Mouse (Mus musculus) gastrocnemius, postnatal 10 days (tissue): ENCODE data around the gene Pnkp. TPM values are rescaled to one million over a fixed set of nuclear protein-coding genes. Genes with fewer than 3 reads are reported as not detected.

Source experiments
- DNase-seq: peaks from one replicate; pipeline ENCODE4 v3.0.0; 2021; ENCODE audit warnings: mixed read lengths
- total RNA-seq, 2 experiments: library from RNA; stranded (reverse); gene quantifications; 2 replicates each; pipeline ENCODE4 v1.2.3; 2021

Gene Pnkp
- total RNA-seq, 2 experiments from 2014 or later = 14.4 to 16.5 TPM

DNA sequence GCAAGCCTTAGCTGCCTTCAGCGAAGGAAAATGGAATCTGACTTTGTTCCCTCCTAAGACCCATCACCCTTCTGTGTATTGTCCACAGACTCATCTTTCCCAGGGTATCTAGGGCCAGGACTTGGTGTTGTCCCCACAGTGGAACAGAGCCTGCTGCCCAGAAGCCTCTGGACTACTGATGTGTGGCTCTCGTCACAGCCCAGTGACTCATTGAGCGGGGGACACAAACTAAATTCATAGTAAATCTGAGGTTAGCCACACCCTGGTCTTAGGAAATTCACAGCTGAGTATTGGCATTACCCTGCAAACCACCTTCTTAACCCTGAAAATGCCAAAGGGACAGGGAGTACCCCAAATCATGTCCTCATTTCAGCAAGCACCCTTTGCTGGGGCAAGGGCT, 30.2 kb upstream of the Pnkp start:
- DNase-seq = no peak

DNA sequence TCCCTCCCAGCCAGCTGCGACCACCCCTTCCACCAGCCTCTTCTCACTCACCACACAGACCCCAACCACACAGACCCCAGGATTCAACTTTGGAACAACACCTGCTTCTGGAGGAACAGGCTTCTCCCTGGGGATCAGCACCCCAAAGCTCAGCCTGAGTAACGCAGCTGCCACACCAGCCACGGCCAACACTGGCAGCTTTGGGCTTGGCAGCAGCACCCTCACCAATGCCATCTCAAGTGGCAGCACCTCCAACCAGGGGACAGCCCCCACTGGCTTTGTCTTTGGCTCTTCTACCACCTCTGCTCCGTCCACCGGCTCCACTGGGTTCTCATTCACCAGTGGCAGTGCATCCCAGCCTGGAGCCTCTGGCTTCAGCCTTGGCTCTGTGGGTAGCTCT, 28.2 kb upstream of the Pnkp start:
- no peak for DNase-seq

DNA sequence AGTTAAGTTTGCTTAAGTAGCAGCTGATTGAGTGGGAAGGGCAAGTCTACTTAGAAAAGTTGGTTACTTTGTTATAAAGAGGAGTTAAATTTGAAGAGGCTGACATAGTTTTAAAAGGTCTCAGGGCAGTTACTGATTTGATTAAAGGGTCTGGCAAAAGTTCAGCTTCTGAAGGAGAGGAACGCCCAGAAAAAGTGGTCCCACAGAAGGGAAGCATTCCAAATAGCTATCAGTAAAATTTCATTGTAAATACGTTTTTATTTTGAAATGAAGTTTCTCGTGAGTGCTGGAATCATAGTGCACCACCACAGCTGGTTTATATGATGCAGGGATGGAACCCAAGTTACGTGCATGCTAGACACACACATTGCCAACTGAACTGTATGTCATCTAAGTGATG, 24.2 kb upstream of the Pnkp start:
- DNase-seq = no peak

DNA sequence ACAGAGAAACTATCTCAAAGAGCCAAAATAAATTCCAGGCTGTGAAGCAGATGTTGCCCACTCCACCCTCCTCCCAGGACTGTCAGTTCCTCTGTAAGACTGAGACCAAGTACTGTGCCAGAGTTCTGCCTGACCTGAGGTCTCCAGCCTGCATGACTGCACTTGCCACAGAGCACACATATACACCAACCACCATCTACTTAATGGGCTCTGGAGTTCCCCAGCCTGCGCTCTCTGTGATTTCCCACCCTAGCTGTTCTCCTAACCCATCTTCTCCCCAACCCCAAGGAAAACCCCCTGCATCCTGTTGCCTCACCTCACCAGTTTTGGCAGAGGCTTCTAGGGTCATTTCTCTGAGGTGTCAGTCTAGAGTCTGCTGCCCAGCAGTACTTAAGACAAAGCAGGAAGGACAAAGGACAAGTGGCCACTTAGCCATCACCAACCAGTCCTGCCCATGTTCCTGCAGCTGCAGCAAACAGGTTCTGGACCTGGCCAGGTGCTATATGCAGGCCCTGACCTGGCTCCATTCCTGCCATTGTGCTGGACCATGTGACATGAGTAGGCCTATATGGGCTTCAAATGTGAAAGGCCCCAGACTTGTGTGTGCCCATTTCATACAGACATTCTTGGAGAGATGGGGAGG, 21.4 kb upstream of the Pnkp start:
- DNase-seq = no peak

DNA sequence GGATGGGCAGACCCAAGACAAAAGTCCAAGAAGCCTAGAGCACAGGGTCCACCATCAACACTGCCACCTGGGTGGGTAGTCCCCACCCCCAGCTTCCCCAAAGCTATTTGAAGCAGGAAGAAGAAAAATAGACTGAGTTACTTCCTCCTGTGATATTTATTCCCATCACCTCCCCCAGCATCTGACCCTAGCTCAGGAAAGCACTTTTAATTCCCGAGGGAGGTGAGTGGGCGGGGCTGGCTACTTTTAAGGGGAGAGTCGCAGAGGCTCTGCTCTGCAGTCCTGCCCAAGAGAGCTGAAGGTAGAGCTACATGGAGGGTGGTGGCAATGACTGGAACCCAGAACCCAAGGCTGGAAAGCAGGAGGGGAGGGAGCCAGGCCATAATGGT, 20.9 kb upstream of the Pnkp start:
- DNase-seq = no peak

DNA sequence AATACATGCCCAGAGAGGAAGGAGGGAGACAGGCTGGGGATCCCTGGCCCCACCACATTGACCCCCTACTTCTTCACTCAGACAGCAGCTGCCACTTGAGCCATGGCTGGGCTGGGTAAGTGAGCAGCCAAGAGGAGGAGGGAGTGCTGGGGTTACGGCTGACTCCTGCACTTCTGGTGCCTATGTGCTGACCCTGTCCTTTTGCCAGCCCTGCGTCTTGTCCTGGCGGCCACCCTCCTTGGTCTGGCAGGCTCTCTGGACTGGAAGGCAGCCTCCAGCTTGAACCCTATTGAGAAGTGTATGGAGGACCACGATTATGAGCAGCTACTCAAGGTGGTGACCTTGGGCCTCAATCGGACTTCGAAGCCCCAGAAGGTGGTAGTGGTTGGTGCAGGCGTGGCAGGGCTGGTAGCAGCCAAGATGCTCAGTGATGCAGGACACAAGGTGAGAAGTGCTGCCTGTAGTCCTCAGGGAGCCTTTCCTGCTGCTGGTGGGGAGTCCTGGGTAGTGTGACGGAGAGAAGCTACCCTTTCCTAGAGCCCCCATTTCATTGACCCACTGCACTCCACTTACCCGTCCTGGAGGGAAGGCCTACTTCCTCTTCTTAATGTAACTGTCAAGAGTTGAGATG, 20.4 kb upstream of the Pnkp start:
- DNase-seq = peak; percentile 48

DNA sequence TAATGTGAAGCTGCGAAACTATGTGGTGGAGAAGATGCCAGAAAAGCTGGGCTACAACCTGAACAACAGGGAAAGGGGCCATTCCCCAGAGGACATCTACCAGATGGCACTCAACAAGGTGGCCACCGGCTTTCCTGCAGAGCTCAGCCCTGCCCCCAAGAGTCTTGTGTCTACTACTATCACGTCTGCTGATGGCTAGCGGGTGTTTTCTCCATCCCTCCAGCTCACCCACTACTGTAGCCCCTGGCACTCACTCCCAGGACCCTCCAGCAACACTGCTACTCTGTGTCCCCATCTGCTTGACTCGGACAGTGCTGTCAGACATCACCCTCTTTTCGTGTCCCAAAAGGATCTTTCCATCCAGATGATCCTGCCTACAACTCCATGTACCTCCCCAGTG, 18.9 kb upstream of the Pnkp start:
- no peak for DNase-seq

DNA sequence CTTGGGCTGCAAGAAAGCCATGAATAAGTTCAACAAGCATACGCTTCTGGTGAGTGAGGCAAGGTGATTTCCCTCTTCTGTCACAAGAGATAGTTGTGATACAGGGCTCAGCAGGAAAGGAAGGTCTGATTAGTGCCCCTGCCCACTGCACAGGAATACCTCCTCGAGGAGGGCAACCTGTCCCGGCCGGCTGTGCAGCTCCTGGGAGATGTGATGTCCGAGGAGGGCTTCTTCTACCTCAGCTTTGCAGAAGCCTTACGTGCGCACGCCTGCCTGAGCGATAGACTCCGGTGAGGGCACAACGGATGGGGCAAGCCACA, 17.8 kb upstream of the Pnkp start:
- no peak for DNase-seq

DNA sequence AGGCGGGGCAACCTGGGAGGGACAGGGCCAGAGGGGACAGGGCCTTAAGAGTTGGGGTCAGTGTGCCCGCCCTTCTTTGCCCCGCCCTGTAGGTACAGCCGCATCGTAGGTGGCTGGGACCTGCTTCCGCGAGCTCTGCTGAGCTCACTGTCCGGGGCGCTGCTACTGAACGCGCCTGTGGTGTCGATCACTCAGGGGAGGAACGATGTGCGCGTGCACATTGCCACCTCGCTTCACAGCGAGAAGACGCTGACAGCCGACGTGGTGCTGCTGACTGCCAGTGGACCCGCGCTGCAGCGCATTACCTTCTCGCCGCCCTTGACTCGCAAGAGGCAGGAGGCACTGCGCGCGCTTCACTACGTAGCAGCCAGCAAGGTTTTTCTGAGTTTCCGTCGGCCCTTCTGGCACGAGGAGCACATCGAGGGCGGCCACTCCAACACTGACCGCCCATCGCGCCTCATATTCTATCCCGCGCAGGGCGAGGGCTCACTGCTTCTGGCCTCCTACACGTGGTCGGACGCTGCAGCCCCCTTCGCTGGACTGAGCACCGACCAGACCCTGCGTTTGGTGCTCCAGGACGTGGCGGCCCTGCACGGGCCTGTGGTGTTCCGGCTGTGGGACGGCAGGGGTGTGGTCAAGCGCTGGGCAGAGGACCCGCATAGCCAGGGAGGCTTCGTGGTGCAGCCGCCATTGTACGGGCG, 17.3 kb upstream of the Pnkp start:
- peak; percentile 52 for DNase-seq

DNA sequence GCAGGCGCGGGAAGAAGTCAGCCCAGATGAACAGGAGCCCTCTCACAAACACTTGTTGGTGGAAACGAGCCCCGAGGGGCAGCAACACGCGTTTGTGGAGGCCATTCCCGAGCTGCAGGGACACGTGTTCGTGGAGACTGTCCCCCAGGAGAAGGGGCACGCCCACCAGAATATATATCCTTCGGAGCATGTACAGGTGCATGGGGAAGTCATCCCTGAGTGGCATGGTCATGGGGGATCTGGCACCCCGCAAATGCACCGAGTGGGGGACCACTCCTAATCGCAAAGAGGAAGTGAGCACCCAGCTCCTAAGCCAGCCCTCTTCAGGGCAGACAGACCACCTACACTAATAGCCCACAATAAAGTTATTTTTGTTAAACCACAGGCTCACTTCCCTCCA, 16.5 kb upstream of the Pnkp start:
- DNase-seq = no peak

DNA sequence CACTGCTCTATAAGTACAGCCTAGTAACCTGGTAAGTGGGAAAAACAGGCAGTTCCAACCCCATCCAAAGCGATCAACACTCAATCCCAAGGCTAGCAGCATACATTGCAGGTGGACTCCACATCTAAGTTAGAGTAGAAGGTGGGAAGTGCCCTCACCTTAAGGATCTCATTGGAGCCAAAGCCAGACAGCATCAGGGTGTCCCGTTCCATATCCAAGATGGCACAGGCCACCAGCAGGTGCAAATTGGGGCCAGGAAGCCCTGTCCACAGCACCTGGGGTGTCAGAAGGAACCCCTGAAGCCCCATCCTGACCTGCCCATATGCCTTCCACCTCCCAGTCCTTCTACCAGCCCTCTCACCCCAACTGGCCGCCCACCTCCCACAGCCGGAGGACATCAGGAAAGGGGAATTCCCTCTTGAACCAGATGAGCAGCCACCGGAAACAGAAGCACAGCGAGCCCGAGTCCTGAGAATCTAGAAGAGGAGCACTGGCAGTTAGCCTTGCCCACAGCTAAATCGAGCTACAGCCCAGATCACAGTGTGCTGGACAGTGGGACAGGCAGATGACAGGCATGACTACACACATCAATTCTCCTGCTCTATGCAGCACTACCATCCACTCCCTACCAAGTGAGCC, 15.0 kb upstream of the Pnkp start:
- no peak for DNase-seq

DNA sequence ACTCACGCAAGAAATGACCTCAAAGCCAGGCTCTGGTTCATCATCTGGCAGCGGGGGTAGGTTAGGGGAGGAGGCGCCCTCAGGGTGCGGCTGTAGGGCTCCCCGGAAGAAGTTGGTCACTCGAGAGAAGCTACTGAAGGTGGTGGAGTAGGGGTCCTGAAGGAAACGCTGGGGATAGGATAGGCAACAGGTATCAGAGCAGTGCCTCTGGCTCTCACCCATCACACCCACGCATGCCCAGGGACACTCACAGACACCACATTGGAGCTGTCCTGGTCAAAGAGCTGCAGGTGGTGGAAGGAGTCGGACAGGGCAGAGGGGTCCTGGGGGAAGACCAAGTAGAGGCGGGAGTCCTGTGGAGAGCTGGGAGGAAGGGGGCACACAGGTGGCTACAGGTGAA, 11.9 kb upstream of the Pnkp start:
- DNase-seq = no peak

DNA sequence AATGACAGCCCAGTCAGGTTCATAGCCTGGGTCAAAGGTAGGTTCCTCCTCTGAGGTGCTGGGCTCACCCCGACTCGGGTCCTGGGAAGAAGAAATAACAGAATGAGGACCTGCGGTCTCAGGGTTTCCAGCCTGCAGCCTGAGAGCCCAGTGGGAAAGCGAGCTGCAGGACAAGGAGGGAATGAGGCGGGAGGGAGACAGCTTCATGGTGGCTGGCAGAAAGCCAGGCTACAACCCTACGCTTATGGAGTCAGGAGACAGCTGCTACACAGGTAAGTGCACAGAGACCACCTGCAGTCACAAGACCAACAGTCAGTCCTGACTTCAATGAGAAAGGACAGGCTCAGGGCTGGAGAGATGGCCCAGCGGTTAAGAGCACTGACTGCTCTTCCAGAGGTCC, 10.1 kb upstream of the Pnkp start:
- DNase-seq = no peak

DNA sequence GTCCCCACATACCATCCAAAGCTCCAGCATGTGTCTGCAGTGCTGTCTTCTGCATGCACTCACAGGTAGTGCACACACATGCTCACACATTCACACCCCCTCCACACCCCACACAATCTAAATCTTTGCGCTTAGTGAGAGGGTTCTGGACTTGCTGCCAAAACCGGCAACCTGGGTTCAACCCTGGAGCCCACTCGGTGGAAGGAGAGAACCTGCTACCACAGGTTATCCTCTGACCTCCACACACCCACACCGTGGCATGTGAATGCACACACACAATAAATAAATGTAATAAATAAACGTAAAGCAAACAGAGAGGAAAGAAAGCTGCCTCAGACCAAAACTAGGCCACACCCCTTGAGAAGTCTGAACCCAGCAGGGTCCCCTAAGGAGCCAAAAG, 9.2 kb upstream of the Pnkp start:
- no peak for DNase-seq

DNA sequence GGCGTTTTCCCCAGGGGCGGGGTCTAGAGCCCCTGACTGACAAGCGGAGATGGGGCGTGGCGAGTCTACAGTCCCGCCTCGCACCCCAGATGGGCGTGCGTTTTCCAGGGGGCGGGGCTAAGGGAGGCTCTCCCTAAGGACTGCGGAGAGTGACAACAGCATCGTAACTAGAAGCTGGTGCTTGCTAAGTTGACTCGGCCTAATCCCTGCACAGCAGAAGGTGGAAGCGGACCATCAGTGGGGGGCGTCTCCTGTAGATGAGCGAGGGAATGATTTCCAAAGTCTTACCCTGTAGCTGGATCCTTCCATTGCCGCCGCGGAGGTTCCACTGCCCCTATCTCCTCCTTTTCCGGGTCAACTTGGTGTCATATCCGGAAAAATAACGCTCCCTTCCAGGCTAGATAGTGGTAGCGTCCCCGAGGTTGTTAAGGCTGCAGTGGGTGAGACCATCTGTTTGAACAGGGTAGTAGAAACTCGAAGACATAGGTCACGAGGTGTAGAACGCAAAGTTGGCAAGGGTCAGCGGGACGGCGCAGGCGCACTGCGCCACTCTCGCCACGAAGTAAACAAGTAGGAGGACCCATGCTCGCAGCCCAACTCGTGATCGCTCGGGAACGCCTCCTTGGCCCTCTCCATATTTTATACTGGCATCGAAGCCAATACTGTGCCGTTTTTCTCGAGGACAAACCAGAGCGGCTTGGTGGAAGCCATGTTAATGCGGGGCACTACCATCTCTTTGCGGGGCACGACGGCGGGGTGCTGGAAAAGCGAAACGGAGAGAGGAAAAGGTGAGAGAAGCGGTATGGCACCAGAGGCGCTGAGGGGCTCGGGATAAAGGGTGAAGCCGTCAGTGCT, 8.2 kb upstream of the Pnkp start, which contains the start of the genes Akt1s1 and Tbc1d17:
Gene Akt1s1, plus strand, starts transcription at position 431 of the 855 bp plus-strand sequence.
Gene Tbc1d17, minus strand, starts transcription at position 519 of the 855 bp plus-strand sequence.
- peak; percentile 98 for DNase-seq

DNA sequence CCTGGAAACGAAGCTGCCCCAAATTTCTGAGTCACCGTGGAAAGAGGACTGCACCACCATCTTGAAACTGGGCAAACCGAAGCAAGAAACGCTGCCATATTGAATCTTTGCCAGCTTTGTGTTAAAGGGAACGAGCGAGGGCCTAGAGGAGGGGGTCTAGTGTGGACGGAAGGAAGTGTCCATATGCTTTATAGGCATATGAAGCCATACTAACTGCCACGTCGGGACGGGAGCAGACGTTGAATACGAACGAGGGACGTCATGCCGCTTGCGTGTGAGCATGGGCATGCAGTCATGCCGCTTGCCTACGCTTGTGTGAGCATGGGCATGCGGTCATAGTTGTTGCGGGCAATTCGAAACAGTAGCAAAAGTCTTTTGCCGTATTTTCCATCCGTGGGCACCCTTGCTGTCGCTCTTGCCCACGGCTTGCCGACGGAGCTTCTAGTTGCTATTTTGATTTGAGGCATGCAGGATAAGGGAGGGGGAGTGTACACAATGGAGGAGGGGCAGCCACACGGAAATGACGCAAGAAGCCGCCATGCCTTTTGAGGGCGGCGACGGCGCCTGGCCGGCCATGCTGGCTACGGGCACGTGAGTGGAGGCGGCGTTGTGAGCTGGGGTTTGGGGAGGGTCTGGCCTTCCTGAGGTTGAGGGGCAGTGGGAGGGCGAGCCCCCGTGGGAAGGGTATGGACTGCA, 7.4 kb upstream of the Pnkp start:
- DNase-seq = peak; percentile 86

DNA sequence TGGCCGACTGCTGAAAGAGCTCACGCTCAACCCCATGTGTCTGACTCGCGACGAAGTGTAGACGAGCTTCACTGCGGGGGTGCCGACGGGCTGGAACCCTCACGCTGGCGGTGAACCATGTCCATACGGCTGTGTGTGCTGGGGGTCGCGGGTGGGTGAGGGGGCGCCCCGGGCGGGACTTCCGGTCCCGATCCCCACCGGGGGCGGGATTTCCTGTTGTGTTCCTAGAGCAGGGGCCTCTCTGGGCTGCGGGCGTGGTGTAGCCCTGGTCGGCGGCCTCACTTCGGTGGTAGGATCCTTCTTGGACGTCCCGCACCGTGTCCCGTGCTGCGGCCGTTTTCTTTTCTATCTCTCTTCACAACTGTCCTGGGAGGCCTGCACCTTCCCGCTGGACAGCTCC, 6.8 kb upstream of the Pnkp start:
- peak; percentile 78 for DNase-seq

DNA sequence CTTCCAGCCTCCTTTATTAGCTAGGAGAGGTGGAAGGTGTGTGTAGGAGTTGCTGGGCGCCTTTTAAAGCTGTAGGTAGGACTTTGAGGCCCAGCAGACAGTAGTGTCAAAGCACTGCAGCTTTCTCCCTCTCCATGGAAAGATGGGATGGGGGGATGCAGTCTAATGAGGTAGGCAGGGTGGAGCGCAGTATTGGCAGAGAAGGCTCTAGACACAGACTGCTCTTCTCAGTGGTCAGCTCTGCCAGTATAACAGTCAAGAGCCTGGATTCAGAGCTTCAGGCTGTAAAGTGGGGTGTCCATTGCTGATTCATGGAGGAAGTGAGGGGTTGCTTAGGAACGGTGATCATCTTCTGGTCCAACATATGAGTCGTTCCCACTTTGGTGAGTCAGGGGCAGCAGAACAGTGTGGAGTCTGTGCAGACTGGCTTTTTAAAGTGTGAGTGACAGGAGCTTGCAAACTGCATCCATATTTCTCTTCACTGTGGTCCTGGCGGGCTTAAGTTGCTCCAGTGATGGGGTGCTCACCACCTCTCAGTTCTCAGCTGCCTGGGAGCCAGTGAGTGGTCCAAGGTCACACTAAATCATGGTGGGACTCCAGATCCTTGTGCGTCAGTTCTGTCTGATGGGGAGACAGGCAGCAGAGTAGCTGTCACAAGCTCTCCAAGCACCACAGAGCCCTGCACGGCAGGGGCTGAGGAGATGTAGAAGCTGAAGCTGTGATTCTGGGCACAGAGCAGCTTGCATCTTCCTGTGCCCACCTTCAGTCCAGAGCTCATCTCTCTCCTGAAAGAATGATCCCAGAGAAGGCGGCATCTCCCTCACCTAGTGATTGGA, 5.9 kb upstream of the Pnkp start:
- no peak for DNase-seq

DNA sequence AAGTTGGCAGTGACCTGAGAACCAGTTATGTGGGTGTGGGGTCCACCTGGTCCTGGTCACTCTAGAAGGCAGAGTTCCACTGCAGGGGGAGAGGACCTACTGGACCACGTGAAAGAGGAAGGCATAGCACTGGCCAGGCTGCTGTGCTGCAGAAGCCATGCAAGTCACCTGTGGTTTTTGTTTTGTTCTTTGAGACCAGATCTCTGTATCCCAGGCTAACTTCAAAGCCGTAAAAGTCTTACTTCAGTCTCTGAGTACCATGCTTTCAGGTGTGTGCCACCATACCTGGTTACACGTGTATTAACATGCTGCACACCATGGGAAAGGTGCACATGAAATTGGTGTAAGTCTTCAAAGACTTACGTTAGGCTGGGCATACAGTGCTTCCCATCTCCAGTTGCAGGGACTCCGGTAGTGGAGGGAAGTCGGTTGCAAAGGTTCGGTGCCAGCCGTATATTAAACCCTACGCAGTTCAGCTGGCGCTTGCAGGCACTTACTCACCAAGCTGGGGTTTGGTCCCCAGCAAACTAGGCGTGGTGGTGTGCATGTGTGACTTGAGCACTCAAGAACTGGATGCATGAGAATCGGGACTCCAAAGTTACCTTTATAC, 5.2 kb upstream of the Pnkp start:
- DNase-seq = no peak

DNA sequence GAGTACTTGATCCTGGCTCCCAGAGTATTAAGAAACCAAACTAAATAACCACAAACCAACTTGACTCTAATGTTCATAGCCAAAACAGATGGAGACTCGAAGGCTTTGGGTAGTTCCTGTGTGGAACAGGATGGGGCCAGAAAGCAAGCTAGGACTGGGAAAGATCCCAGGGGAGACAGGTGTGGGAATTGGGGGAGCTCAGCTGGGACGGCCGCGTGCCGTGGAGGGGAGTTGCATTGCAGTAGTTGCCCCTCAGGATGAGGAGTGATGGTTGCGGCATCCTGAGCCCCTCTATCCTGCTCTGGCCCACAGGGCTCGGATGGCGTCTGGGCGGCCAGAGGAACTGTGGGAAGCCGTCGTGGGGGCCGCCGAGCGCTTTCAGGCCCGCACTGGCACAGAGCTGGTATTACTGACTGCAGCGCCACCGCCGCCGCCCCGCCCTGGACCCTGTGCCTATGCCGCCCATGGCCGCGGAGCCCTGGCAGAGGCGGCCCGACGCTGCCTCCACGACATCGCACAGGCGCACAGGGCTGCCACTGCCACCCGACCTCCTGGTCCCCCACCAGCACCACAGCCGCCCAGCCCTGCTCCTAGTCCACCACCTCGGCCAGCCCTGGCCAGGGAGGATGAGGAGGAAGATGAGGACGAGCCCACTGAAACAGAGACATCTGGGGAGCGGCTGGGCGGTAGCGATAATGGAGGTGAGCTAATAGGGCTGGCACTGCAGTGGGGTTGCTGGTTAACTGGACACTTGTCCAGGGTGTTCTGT, 4.5 kb upstream of the Pnkp start:
- no peak for DNase-seq
